Mouse (Mus musculus): ENCODE measurements around the gene Pold4. TPM values are rescaled to one million over a fixed set of nuclear protein-coding genes. Genes with fewer than 3 reads are reported as not detected.

The Pold4 gene
- polyA plus RNA-seq (2015; fragmentation: Nextera tagmentation; extraction: Ambion mirVana) = 17.2 and 18.1 TPM in 2 replicates

DNA sequence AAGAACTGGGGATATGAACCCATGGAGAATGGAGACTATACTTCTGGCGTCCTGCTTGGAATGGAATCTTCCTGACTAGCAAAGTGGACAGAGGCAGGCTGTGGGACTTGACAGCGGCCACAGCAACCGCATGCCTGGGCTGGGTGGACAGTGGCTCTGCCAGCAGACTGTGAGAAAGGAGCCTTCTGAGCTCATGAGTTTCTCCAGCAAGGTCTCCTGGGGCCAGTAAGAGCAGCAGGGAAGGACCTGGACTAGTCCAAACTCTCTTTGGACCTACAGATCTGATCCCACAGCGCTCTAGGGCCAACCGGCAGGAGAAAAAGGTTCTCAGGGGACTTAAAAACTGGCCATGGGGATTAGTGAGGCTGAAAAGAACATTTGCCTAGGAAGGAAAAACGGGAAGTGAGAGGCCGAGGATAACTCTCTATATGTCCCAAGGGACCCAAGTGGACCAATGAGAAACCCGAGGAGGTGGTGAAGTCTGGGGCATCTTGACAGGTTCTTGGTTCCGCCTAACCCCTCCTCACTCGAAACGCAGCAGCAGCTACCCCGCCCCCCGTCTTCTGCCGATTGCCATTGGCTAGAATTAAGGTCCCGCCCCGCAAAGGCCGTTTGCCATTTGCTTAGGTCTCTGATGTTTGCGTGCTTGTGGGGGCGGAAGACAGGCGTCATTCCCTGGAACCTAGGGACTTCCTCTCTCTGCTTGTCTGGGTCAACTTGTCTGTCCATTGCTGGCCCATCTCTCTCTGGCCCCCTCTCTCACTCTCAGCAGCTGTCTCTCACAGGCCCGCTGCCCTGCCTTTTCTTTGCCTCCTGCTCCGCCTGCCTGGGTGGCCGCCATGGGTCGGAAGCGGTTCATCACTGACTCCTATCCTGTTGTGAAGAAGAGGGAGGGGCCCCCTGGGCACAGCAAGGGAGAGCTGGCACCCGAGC, at the start of gene Pold4:
TSS of gene Pold4 (plus strand) at position 647 of the 933 bp plus-strand sequence.
- Histone ChIP-seq H3K36me3 (no peaks in the 10 kb centered on the region), H3K9ac (replicated peaks) (peak within 1 kb of the TSS; percentile 70), H3K9me3 (no peaks in the 10 kb centered on the region), H3K4me1 (peaks cover 13% of the 10 kb centered on the region), H3K4me2 (replicated peaks) (peak within 1 kb of the TSS; percentile 81), H3K27ac (replicated peaks) (peak within 1 kb of the TSS; percentile 73; the same call in 1 of the 2 replicates), H3K4me3 (peak within 1 kb of the TSS; percentile 64), H3K27me3 (peaks cover 18% of the 10 kb centered on the region)
- peak; percentile 93 for ATAC-seq (replicated peaks)
- 11% methylated on average over 26 of the region's 26 CpGs for WGBS

DNA sequence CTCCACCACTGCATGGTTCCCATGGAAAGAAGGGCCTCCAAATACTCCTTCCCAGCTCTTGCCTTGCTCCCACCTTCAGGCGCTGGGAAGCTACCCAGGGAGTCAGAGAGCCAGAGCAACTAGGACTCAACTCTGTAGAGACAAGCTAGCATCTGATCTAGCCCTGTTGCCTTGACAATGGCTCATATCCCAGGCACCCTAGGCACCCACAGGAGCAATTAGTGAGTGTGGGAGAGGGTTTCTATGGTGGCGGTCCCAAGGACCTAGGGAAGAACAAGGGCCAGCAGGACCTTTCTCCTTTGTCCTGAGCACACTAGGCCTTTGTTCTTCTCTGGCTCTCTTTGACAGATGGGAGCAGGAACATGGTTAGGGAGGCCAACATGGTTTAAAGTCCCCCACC, 48.0 kb upstream of the Pold4 start:
- Histone ChIP-seq H3K9ac (replicated peaks) (no peak overlapping the region), H3K9me3 (no peaks in the 10 kb centered on the region), H3K4me3 (no peak overlapping the region), H3K27me3 (no peaks in the 10 kb centered on the region), H3K4me1 (peaks cover 8% of the 10 kb centered on the region), H3K4me2 (replicated peaks) (no peak overlapping the region), H3K27ac (replicated peaks) (no peak overlapping the region), H3K36me3 (no peaks in the 10 kb centered on the region)
- no peak for ATAC-seq (replicated peaks)
- 68% methylated on average over 2 of the region's 2 CpGs for WGBS

DNA sequence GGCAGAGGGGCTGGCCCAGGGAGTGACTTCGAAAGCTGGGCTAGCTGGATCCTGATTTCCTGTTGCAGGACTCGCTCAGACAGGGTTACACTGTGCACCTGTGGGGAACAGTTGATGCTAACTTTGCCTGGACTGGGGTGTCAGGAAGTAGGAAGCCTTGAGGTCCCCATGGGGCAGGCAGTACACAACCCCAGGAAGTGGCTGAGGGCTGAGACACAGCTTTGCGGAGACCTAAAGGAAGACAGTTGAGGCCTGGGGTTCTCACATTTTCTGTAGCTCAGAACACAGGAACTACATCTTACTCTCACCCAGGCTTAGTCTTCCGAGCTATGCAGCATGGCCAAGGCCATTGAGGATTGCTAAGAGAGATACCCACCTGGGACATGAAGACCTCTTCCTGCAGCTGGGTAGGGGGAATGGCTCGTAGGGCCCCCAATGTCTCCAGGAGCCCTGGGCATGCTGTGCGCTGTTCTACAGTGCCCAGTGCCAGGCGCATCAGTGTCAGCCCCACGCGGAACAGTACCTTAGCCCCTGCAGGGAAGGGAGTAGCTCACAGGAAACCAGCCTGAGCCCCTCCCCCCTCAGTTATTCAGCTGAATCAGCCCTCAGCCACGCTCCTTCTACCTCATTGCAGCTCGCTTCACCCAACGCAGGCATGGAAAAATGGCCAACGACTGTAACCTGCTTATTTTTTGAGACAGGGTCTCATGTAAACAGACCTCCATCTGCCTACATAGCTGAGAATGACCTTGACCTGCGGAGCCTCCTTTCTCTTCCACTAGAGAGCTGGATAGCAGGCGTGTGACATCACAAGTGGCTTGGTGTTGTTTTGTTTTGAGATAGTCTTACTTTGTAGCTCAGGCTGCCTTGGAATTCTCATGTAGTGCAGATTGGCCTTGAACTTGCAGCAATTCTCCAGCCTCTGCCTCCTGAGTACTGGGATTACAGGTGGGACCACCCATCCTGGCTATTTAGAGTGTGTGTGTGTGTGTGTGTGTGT, 46.4 kb upstream of the Pold4 start:
- WGBS = 66% methylated on average over 15 of the region's 15 CpGs
- H3K9me3 ChIP-seq = no peaks in the 10 kb centered on the region
- no peak overlapping the region for H3K4me2 ChIP-seq (replicated peaks)
- H3K4me3 ChIP-seq = no peak overlapping the region
- no peaks in the 10 kb centered on the region for H3K36me3 ChIP-seq
- no peaks in the 10 kb centered on the region for H3K27me3 ChIP-seq
- no peak for ATAC-seq (replicated peaks)
- H3K27ac ChIP-seq (replicated peaks) = no peak overlapping the region
- H3K9ac ChIP-seq (replicated peaks) = no peak overlapping the region
- peaks cover 8% of the 10 kb centered on the region for H3K4me1 ChIP-seq

DNA sequence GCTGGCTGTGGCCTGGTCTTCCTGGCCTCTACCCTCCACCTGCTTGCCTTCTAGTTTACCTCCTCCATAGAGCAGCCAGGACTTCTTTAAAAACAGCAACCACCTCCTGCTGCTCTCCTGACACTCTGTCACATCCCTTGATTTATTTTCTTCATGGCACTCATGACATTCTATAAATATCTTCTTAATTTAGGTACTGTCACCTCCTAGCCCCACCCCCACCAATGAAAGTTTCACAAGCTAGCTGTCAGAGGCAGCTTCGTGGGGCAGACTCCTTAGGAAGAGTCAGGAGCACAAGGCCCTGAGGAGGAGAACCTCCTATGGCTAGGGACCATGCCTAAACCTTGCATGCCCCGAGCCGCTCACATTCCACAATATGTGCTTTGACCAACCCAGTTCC, 44.4 kb upstream of the Pold4 start:
- no peaks in the 10 kb centered on the region for H3K9me3 ChIP-seq
- no peak overlapping the region for H3K9ac ChIP-seq (replicated peaks)
- 71% methylated on average over 3 of the region's 3 CpGs for WGBS
- no peak overlapping the region for H3K4me3 ChIP-seq
- H3K4me2 ChIP-seq (replicated peaks) = no peak overlapping the region
- ATAC-seq (replicated peaks) = no peak
- H3K4me1 ChIP-seq = 0 out of 2 replicates have a peak, but pooled peaks cover 3% of the 10 kb centered on the region
- H3K27ac ChIP-seq (replicated peaks) = no peak overlapping the region
- H3K27me3 ChIP-seq = no peaks in the 10 kb centered on the region
- H3K36me3 ChIP-seq = no peaks in the 10 kb centered on the region

DNA sequence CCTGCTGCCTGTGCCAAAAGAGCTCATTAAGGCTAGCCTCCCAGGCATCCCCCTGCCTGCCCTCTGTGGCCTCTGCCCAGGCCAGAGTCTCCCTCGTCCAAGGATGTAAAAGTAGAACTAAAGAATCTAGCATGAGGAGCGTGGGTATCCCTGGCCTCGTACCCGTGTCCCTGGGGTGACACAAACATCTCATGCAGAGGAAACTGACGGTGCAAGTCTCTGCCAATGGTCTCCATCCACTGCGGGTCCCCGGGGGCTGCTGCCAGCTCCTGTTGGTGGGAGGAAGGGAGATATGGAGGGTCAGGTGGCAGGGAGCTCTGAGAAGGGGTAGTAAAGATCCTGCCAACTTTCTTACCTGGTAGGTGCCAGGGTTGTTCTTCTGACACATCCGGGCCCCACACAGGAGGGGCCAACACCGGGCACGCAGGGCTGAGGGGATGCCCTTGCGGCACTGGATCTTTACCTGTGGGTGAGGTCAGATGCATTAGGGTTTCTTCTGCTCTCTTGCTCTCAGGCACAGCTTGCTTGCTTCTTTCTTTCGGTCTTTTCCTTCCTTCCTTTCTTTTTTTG, 42.6 kb upstream of the Pold4 start:
- WGBS = 92% methylated on average over 12 of the region's 12 CpGs
- ATAC-seq (replicated peaks) = no peak

DNA sequence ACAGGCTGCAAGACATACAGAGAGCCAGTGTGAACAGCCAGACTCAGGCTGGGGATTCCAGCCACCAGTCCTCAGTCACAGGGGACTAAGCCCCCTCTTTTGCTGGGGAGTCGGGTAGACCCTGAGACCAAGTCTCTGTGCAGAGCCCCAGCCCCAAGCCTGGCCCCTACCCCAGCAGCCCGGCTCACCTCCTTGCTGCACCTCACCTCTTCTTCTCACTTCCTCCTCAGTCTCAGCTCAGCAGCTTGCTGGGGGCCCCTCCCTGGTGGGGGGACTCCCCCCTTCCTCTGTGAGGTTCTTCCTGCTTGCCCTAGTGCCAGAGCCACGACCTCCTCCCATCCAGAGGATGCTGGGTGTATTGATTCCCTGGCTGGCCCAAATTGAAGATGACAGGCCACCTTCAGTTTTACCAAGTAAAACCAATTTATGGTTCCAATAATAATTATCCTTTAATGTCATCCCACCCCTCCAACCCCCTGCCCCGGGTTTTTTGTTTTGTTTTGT, 40.8 kb upstream of the Pold4 start, which contains the start of gene Tbc1d10c:
TSS of gene Tbc1d10c (minus strand) at position 454 of the 504 bp plus-strand sequence.
- ATAC-seq (replicated peaks) = no peak
- H3K4me3 ChIP-seq = peak within 1 kb of the TSS; percentile 95
- peak within 1 kb of the TSS; percentile 87 for H3K4me2 ChIP-seq (replicated peaks)
- peaks cover 35% of the 10 kb centered on the region for H3K4me1 ChIP-seq
- 74% methylated on average over 4 of the region's 4 CpGs for WGBS
- no peaks in the 10 kb centered on the region for H3K27me3 ChIP-seq
- H3K36me3 ChIP-seq = peaks cover 27% of the 10 kb centered on the region
- no peaks in the 10 kb centered on the region for H3K9me3 ChIP-seq
- peak within 1 kb of the TSS; percentile 88 for H3K27ac ChIP-seq (replicated peaks)
- peak within 1 kb of the TSS; percentile 98 for H3K9ac ChIP-seq (replicated peaks)

More for the DNA sequence above, 42.6 kb upstream of the Pold4 start:
- H3K9ac ChIP-seq (replicated peaks) = no peak overlapping the region
- no peak overlapping the region for H3K4me2 ChIP-seq (replicated peaks)
- H3K36me3 ChIP-seq = peaks cover 10% of the 10 kb centered on the region
- no peak overlapping the region for H3K27ac ChIP-seq (replicated peaks)
- H3K4me1 ChIP-seq = peaks cover 20% of the 10 kb centered on the region
- H3K27me3 ChIP-seq = no peaks in the 10 kb centered on the region
- H3K9me3 ChIP-seq = no peaks in the 10 kb centered on the region
- no peak overlapping the region for H3K4me3 ChIP-seq

DNA sequence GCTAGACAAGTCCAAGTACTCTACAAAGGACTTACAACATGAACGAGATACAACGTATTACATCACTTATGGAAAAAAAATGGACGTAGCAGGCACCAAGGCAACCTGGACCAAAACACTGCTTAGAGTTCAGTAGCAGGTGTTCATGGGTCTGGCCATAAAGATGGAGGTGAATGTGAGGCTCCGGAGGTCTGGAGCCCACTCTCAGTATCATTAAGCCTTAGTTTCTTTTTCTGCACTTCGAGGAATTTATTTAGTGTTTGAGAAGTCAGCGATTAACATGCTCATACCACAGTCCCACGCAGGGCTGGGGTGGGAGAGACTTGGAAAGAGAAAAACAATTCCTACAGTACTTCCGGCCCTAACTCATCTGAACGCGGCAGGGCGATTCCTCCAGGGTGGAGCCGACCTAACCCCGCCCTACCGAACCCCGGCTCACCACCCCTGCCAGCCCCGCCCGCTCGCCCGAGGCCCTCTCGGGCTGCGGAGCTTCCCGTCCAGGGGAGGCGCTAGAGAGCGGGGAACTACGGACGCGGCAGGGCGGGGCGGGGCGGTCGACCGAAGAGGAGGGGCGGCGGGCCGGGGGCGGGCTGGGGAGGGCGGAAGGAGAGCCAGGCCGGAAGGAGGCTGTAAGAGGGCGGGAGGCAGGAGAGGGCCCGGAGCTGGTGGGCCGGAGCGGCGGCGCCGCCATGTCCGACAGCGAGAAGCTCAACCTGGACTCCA, 40.0 kb upstream of the Pold4 start, which contains the start of gene Ppp1ca:
TSS of gene Ppp1ca (plus strand) at position 538 of the 723 bp plus-strand sequence.
- peaks cover 36% of the 10 kb centered on the region for H3K36me3 ChIP-seq
- WGBS = 9% methylated on average over 35 of the region's 47 CpGs
- peak within 1 kb of the TSS; percentile 98 for H3K9ac ChIP-seq (replicated peaks)
- H3K4me3 ChIP-seq = peak within 1 kb of the TSS; percentile 95
- H3K4me2 ChIP-seq (replicated peaks) = peak within 1 kb of the TSS; percentile 87
- ATAC-seq (replicated peaks) = peak; percentile 87
- peak within 1 kb of the TSS; percentile 88 for H3K27ac ChIP-seq (replicated peaks)
- H3K4me1 ChIP-seq = peaks cover 38% of the 10 kb centered on the region
- H3K9me3 ChIP-seq = no peaks in the 10 kb centered on the region
- no peaks in the 10 kb centered on the region for H3K27me3 ChIP-seq

DNA sequence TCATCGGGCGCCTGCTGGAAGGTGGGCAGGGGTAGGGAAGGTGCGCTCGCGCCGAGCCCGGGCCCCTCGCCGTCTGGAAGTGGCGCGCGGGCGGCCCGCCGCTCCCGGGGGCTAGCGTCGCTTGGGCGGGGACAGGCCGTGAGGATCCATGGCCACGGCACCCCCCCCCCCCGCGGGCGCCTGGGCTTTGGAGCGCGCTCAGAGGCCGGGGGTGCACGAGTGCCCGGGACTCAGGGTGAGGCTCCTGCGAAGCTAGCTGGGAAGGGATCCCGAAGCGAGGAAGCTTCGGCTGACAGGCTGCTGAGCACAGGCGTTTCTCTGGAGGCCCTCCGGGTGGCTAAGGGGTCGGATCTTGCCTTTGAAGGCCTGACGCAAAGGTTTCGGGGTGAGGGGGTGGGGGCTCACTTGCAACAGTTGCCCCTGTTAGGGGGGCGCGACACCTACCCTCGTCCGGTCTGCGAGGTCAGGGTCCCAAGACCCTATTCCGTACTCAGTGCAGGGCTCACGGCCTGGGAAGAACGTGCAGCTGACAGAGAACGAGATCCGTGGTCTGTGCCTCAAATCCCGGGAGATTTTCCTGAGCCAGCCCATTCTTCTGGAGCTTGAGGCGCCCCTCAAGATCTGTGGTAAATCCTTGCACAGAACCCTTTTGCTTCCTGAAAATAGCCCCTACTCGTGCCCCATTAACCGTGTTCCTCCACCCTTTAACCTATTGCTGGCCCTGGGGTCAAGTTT, 39.3 kb upstream of the Pold4 start:
- no peaks in the 10 kb centered on the region for H3K27me3 ChIP-seq
- peaks cover 38% of the 10 kb centered on the region for H3K4me1 ChIP-seq
- peak overlapping the region; percentile 95 for H3K4me3 ChIP-seq
- H3K27ac ChIP-seq (replicated peaks) = peak overlapping the region; percentile 88
- under 1% methylated on average over 51 of the region's 52 CpGs for WGBS
- no peaks in the 10 kb centered on the region for H3K9me3 ChIP-seq
- H3K4me2 ChIP-seq (replicated peaks) = peak overlapping the region; percentile 87
- peak; percentile 12 for ATAC-seq (replicated peaks)
- peak overlapping the region; percentile 98 for H3K9ac ChIP-seq (replicated peaks)
- peaks cover 41% of the 10 kb centered on the region for H3K36me3 ChIP-seq

DNA sequence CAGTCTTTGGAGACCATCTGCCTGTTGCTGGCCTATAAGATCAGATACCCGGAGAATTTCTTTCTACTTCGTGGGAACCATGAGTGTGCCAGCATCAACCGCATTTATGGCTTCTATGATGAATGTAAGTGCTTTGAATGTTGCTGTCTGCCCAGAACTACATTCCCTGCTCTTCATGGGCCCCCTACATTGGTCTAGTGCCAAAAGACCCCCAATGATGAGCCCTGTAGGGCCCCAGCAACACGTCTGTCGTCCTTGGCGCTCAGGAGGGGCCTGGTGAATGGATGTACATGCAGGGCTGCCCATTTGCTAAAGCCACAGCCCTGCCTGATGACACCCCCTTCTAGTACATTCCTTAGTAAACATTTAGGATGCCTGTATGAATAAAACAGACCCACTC, 38.6 kb upstream of the Pold4 start:
- H3K9me3 ChIP-seq = no peaks in the 10 kb centered on the region
- H3K27me3 ChIP-seq = no peaks in the 10 kb centered on the region
- peak overlapping the region; percentile 87 for H3K4me2 ChIP-seq (replicated peaks)
- peaks cover 38% of the 10 kb centered on the region for H3K4me1 ChIP-seq
- no peak for ATAC-seq (replicated peaks)
- H3K9ac ChIP-seq (replicated peaks) = peak overlapping the region; percentile 98
- 57% methylated on average over 6 of the region's 6 CpGs for WGBS
- peak overlapping the region; percentile 95 for H3K4me3 ChIP-seq
- peaks cover 41% of the 10 kb centered on the region for H3K36me3 ChIP-seq
- no peak overlapping the region for H3K27ac ChIP-seq (replicated peaks)

DNA sequence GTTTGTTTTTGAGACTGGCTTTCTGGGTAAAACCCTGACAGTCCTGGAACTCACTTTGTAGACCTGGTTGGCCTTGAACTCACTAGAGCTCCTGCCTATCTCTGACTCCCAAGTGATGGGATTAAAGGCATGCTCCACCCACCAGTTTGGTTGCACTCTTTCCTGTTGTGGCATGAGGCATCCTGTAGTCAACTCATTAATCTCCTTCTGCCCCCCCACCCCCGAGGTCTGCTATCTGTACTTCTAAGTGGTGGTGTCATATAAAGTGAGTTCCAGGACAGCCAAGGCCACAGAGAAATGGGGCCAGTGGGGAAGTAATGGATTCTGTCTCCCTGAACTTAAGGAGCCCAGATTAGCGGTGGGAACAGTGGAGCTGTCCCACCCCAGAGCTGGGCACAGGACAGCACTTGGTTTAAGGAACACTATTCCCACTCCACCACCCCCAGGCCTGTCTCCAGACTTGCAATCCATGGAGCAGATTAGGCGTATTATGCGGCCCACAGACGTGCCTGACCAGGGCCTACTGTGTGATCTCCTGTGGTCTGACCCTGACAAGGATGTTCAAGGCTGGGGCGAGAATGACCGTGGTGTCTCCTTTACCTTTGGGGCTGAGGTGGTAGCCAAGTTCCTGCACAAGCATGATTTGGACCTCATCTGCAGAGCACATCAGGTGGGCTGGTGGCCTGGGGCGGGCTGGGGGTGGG, 37.5 kb upstream of the Pold4 start:
- ATAC-seq (replicated peaks) = no peak
- Histone ChIP-seq H3K4me2 (replicated peaks) (no peak overlapping the region), H3K4me3 (no peak overlapping the region), H3K36me3 (peaks cover 44% of the 10 kb centered on the region), H3K9ac (replicated peaks) (no peak overlapping the region), H3K27me3 (no peaks in the 10 kb centered on the region), H3K9me3 (no peaks in the 10 kb centered on the region), H3K27ac (replicated peaks) (0 out of 2 replicates have a peak overlapping the region, but pooled peaks have one; percentile 6), H3K4me1 (peaks cover 38% of the 10 kb centered on the region)
- 91% methylated on average over 8 of the region's 8 CpGs for WGBS

All from forebrain, embryonic 15.5 days (tissue).